Mouse (Mus musculus) G1E (cell line): ENCODE measurements at regions not wholly inside any gene's neighbourhood (a gene's known extent, or its start where the extent isn't known, plus 50 kb on each side); places are given as distances from the start of the nearest gene placed in this dataset.

Source experiments
- ATAC-seq: 2 replicates; pipeline ENCODE4 v1.8.0; 2016; ENCODE audit warnings: mild to moderate bottlenecking; ENCODE audit not compliant: insufficient number of reproducible peaks, poor library complexity, low FRiP score, severe bottlenecking; ENCODE audit errors: extremely low read depth
- DNase-seq: peaks from one replicate; pipeline ENCODE4 v3.0.0; 2012; ENCODE audit warnings: low spot score
- H3K27me3 ChIP-seq: 2 replicates; pipeline ENCODE4 v1.6.1; 2012; ENCODE audit warnings: mild to moderate bottlenecking, low read length, inconsistent platforms; ENCODE audit not compliant: insufficient read depth
- H3K36me3 ChIP-seq: replicated peaks from 2 replicates; pipeline ENCODE3; 2012; ENCODE audit warnings: mild to moderate bottlenecking, inconsistent platforms
- H3K4me1 ChIP-seq: 2 replicates; pipeline ENCODE4 v1.6.1; 2012; ENCODE audit warnings: low read depth, low read length, inconsistent platforms, mixed read lengths; ENCODE audit not compliant: insufficient read depth
- H3K4me3 ChIP-seq: 2 replicates; pipeline ENCODE4 v1.5.1; 2012; ENCODE audit warnings: low read depth, mild to moderate bottlenecking, inconsistent platforms, low read length, moderate library complexity, mixed read lengths
- H3K9me3 ChIP-seq: replicated peaks from 2 replicates; pipeline ENCODE4 v1.6.1; 2012; ENCODE audit warnings: inconsistent platforms
- CTCF ChIP-seq: IDR thresholded peaks from 2 replicates; pipeline ENCODE4 v1.5.1; 2012; ENCODE audit warnings: low read depth, low read length, inconsistent platforms, mixed read lengths
- GATA1 ChIP-seq: IDR thresholded peaks from 2 replicates; pipeline ENCODE4 v1.6.1; 2012; ENCODE audit warnings: borderline replicate concordance, low read length, inconsistent platforms, mixed read lengths
- GATA2 ChIP-seq: IDR thresholded peaks from 2 replicates; pipeline ENCODE4 v1.6.1; 2012; ENCODE audit warnings: low read depth, low read length, inconsistent platforms, borderline replicate concordance
- POLR2AphosphoS5 ChIP-seq: IDR thresholded peaks from 2 replicates; pipeline ENCODE4 v1.6.1; 2012; ENCODE audit warnings: low read depth, low read length, inconsistent platforms; ENCODE audit not compliant: insufficient replicate concordance
- TAL1 ChIP-seq: conservative IDR thresholded peaks from 2 replicates; pipeline ENCODE4 v1.6.1; 2012; ENCODE audit warnings: low read depth, low read length, inconsistent platforms, mixed read lengths

- Histone ChIP-seq H3K4me1 (no peaks in the 10 kb centered on the region), H3K9me3 (no peaks in the 10 kb centered on the region), H3K36me3 (no peaks in the 10 kb centered on the region), H3K4me3 (no peak overlapping the region), H3K27me3 (peaks cover 10% of the 10 kb centered on the region; the same call in 1 of the 2 replicates)
- DNase-seq (no peak), ATAC-seq (no peak)
- TF ChIP-seq TAL1 = no peak
- no peak for TF ChIP-seq CTCF
- no peak for TF ChIP-seq GATA2
- TF ChIP-seq GATA1 = no peak
- TF ChIP-seq POLR2AphosphoS5 = no peak
These were observed 1344.5 kb downstream of the Gsdmc2 start for GRCm38 (mm10) chr15:62500522-62500921.

- Histone ChIP-seq H3K4me1 (no peaks in the 10 kb centered on the region), H3K36me3 (no peaks in the 10 kb centered on the region), H3K27me3 (peaks cover 3% of the 10 kb centered on the region; the same call in 1 of the 2 replicates), H3K4me3 (no peak overlapping the region), H3K9me3 (no peaks in the 10 kb centered on the region)
- ATAC-seq (no peak), DNase-seq (no peak)
- TF ChIP-seq POLR2AphosphoS5 = no peak
- TF ChIP-seq TAL1 = no peak
- TF ChIP-seq GATA2 = no peak
- no peak for TF ChIP-seq CTCF
- TF ChIP-seq GATA1 = no peak
These were observed 1348.8 kb downstream of the Gsdmc2 start for GRCm38 (mm10) chr15:62496193-62496592.

GRCm38 (mm10) chr15:62492350-62492749 is 1352.6 kb downstream of the Gsdmc2 start:
- ATAC-seq (no peak), DNase-seq (no peak)
- H3K9me3 ChIP-seq = no peaks in the 10 kb centered on the region
- H3K27me3 ChIP-seq = peaks cover 8% of the 10 kb centered on the region; the same call in 1 of the 2 replicates
- TF ChIP-seq GATA1 (no peak), TAL1 (no peak), POLR2AphosphoS5 (no peak), CTCF (no peak), GATA2 (no peak)
- H3K4me1 ChIP-seq = no peaks in the 10 kb centered on the region
- no peaks in the 10 kb centered on the region for H3K36me3 ChIP-seq
- no peak overlapping the region for H3K4me3 ChIP-seq

GRCm38 (mm10) chr15:62490548-62490947 is 1354.4 kb downstream of the Gsdmc2 start:
- Histone ChIP-seq H3K4me3 (no peak overlapping the region), H3K9me3 (no peaks in the 10 kb centered on the region), H3K4me1 (no peaks in the 10 kb centered on the region), H3K27me3 (peaks cover 12% of the 10 kb centered on the region), H3K36me3 (no peaks in the 10 kb centered on the region)
- no peak for ATAC-seq
- no peak for TF ChIP-seq GATA2
- no peak for TF ChIP-seq TAL1
- no peak for TF ChIP-seq GATA1
- no peak for TF ChIP-seq CTCF
- no peak for TF ChIP-seq POLR2AphosphoS5
- DNase-seq = no peak

- ATAC-seq (no peak), DNase-seq (no peak)
- no peaks in the 10 kb centered on the region for H3K4me1 ChIP-seq
- H3K4me3 ChIP-seq = no peak overlapping the region
- TF ChIP-seq GATA2 = no peak
- TF ChIP-seq GATA1 = no peak
- no peak for TF ChIP-seq CTCF
- TF ChIP-seq POLR2AphosphoS5 = no peak
- TF ChIP-seq TAL1 = no peak
- H3K36me3 ChIP-seq = no peaks in the 10 kb centered on the region
- H3K27me3 ChIP-seq = peaks cover 12% of the 10 kb centered on the region
- no peaks in the 10 kb centered on the region for H3K9me3 ChIP-seq
These were observed 1358.4 kb downstream of the Gsdmc2 start for GRCm38 (mm10) chr15:62486540-62486939.

GRCm38 (mm10) chr15:62484350-62484749 is 1360.6 kb downstream of the Gsdmc2 start:
- H3K4me3 ChIP-seq = no peak overlapping the region
- TF ChIP-seq GATA2 (no peak), GATA1 (no peak), POLR2AphosphoS5 (no peak), TAL1 (no peak), CTCF (no peak)
- H3K9me3 ChIP-seq = no peaks in the 10 kb centered on the region
- no peaks in the 10 kb centered on the region for H3K4me1 ChIP-seq
- H3K36me3 ChIP-seq = no peaks in the 10 kb centered on the region
- DNase-seq = no peak
- no peak for ATAC-seq
- peaks cover 12% of the 10 kb centered on the region for H3K27me3 ChIP-seq

- H3K27me3 ChIP-seq = peaks cover 12% of the 10 kb centered on the region
- no peak for TF ChIP-seq TAL1
- TF ChIP-seq POLR2AphosphoS5 = no peak
- no peak for TF ChIP-seq GATA2
- no peak for TF ChIP-seq GATA1
- no peak for TF ChIP-seq CTCF
- no peaks in the 10 kb centered on the region for H3K36me3 ChIP-seq
- H3K4me3 ChIP-seq = no peak overlapping the region
- DNase-seq (no peak), ATAC-seq (no peak)
- no peaks in the 10 kb centered on the region for H3K4me1 ChIP-seq
- no peaks in the 10 kb centered on the region for H3K9me3 ChIP-seq
These were observed 1361.4 kb downstream of the Gsdmc2 start for GRCm38 (mm10) chr15:62483534-62483933.
